Mouse (Mus musculus) midbrain, embryonic 11.5 days (tissue): ENCODE data around the gene Lrfn2. TPM values are rescaled to one million over a fixed set of nuclear protein-coding genes. Genes with fewer than 3 reads are reported as not detected.
A peak's percentile ranks its signal among the peaks of the same experiment; 100 is the strongest.

Experiments used
- ATAC-seq: fragments of 200-750 bp; cut with Nextera tagmentation; 2 replicates; pipeline ENCODE4 v1.8.0; 2017; ENCODE audit warnings: moderate TSS enrichment, moderate library complexity; ENCODE audit not compliant: low FRiP score
- DNase-seq: peaks from one replicate; pipeline ENCODE4 v3.0.0; 2015; ENCODE audit warnings: low spot score; ENCODE audit errors: missing footprints
- H3K27ac ChIP-seq: fragments of 300-500 bp; sonication (generic); 2 replicates; pipeline ENCODE4 v1.5.1; 2014; ENCODE audit warnings: low read depth, low read length
- H3K27me3 ChIP-seq: fragments of 300-500 bp; sonication (generic); 2 replicates; pipeline ENCODE4 v1.6.1; 2014; ENCODE audit warnings: mild to moderate bottlenecking, low read length, moderate library complexity, mixed read lengths; ENCODE audit not compliant: control insufficient read depth, insufficient read depth
- H3K36me3 ChIP-seq: fragments of 300-500 bp; sonication (generic); 2 replicates; pipeline ENCODE4 v1.6.1; 2014; ENCODE audit warnings: mild to moderate bottlenecking, low read length, moderate library complexity, mixed read lengths; ENCODE audit not compliant: control insufficient read depth, insufficient read depth
- H3K4me1 ChIP-seq: fragments of 300-500 bp; sonication (generic); 2 replicates; pipeline ENCODE4 v1.6.1; 2014; ENCODE audit warnings: low read length; ENCODE audit not compliant: control insufficient read depth, insufficient read depth
- H3K4me2 ChIP-seq: fragments of 300-500 bp; sonication (generic); 2 replicates; pipeline ENCODE4 v1.6.1; 2014; ENCODE audit warnings: mild to moderate bottlenecking, moderate library complexity
- H3K4me3 ChIP-seq: fragments of 300-500 bp; sonication (generic); 2 replicates; pipeline ENCODE4 v1.5.1; 2014; ENCODE audit warnings: low read depth, low read length
- H3K9ac ChIP-seq: fragments of 300-500 bp; sonication (generic); 2 replicates; pipeline ENCODE4 v1.6.1; 2014; ENCODE audit warnings: low read length
- H3K9me3 ChIP-seq: fragments of 300-500 bp; sonication (generic); 2 replicates; pipeline ENCODE4 v1.6.1; 2016; ENCODE audit warnings: low read length; ENCODE audit not compliant: control insufficient read depth
- WGBS: fragments of 180-500 bp; shearing (Covaris S2); extraction: QIAGEN DNeasy Blood & Tissue Kit; methylation state at CpG from one replicate; pipeline ENCODE4 v1.1.7; 2014; 5-methylcytosine and 5-hydroxymethylcytosine counted together
- polyA plus RNA-seq: library from polyadenylated mRNA; unstranded; fragments of >200 nt; fragmentation: Nextera tagmentation; extraction: Ambion mirVana; gene quantifications from 2 replicates; pipeline ENCODE4 v1.2.1, GENCODE M21; 2014

Gene Lrfn2
- polyA plus RNA-seq, 1 experiment from 2014 or later, result 0.20 TPM

DNA sequence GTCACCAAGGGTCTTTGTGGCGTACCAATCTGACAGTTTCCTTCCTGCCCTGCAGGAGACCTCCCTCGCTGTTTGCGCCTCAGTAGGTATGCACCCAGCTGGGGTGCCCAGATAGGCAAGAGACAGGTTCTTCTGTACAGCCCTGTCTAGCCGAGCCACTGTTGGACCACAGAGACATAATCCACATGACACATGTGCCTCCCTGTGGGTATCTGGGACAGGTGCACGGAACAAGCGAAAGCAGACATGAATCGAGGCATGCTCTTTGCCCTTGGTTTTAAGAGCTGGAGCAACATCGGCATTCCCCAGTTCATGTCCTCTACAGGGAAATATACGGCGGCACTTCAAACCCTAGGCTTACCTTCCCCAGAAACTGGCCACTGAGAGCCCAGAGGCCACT, 1.2 kb upstream of the Lrfn2 start:
- Histone ChIP-seq H3K4me2 (peak overlapping the region; percentile 75; the same call in 1 of the 2 replicates), H3K4me1 (no peaks in the 10 kb centered on the region), H3K27me3 (peaks cover 15% of the 10 kb centered on the region), H3K27ac (no peak overlapping the region), H3K9me3 (no peaks in the 10 kb centered on the region), H3K4me3 (no peak overlapping the region), H3K36me3 (no peaks in the 10 kb centered on the region), H3K9ac (no peak overlapping the region)
- no peak for DNase-seq
- 66% methylated on average over 10 of the region's 10 CpGs for WGBS
- no peak for ATAC-seq

DNA sequence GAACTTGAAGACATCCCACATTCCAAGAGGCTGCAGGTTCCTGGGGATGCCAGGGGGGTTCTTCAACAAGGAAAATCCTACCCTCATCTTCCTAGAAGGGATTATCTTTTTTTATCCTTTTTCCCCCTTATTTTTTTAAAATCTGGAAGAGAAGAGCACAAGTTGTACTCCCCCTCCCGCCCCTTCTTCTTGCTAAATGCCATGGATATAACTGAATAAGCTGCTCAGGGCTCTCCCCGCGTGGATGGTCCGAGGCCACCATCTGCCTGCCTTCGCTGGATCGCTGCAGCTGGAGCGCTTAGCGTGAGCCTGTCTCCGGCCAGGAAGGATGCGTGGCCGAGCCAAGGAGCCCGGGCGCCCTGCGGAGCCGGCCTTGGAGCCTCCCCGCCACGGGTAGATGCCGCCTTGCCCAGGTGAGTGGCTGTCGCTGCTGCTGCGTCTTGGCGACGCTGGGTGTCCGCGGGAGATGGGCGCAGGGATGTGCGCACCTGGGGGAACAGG, 277 bp downstream of the Lrfn2 start:
- Histone ChIP-seq H3K27ac (no peak overlapping the region), H3K9ac (peak overlapping the region; percentile 78; the same call in 1 of the 2 replicates), H3K4me2 (peak overlapping the region; percentile 75), H3K4me1 (no peaks in the 10 kb centered on the region), H3K9me3 (no peaks in the 10 kb centered on the region), H3K27me3 (peaks cover 15% of the 10 kb centered on the region), H3K36me3 (no peaks in the 10 kb centered on the region), H3K4me3 (peak overlapping the region; percentile 52)
- WGBS, result under 1% methylated on average over 26 of the region's 26 CpGs
- peak; percentile 35; the same call in 1 of the 2 replicates for ATAC-seq
- peak; percentile 91 for DNase-seq

GRCm38 (mm10) chr17:48932916-48933315, 737 bp downstream of the Lrfn2 start:
- H3K27ac ChIP-seq, result no peak overlapping the region
- H3K4me2 ChIP-seq, result peak overlapping the region; percentile 75
- H3K4me1 ChIP-seq, result no peaks in the 10 kb centered on the region
- 6% methylated on average over 9 of the region's 9 CpGs for WGBS
- DNase-seq (no peak), ATAC-seq (no peak)
- H3K9ac ChIP-seq, result no peak overlapping the region; the same call in 1 of the 2 replicates
- H3K9me3 ChIP-seq, result no peaks in the 10 kb centered on the region
- H3K27me3 ChIP-seq, result peaks cover 15% of the 10 kb centered on the region
- H3K36me3 ChIP-seq, result no peaks in the 10 kb centered on the region
- peak overlapping the region; percentile 52 for H3K4me3 ChIP-seq

- WGBS, result 91% methylated on average over 8 of the region's 8 CpGs
- H3K4me2 ChIP-seq, result no peak overlapping the region
- ATAC-seq, result no peak
Observed at GRCm38 (mm10) chr17:48935201-48935600, 3.0 kb downstream of the Lrfn2 start.

DNA sequence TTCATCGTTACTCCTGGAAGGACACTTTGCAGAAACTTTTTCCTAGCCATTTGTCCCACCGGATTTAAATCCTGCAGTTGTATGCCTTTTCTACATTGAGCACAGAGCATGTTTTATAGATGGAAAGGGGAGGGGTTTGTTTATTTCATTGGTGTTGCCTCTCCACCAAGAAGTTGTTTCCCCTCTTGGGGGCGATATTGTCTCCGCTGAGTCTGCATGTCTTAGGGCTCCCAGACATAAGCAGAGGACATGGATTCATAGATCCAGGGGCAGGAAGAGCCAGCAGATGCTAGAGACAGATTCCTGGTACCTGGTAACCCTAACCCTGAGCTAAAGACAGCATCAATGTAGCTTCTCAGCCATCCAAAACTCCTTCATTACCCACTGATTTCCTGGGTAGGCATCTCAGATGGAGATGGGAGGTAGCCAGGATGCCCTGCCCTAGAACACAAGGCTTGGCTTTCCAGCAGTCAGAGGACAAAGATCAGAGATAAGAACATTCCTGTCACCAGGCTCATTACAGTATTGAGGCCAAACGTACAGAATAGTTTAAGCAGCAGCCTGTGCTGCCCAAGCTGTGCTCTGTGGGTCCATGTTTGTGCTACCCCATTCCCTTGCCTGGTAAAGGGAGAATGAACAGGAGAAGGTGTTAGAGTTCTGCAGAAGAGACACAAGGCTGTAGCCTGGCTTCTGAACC, 4.4 kb downstream of the Lrfn2 start:
- H3K9me3 ChIP-seq, result no peaks in the 10 kb centered on the region
- no peak for DNase-seq
- WGBS, result 47% methylated on average over 5 of the region's 5 CpGs
- no peak overlapping the region for H3K27ac ChIP-seq
- no peak overlapping the region for H3K4me3 ChIP-seq
- H3K9ac ChIP-seq, result no peak overlapping the region
- H3K36me3 ChIP-seq, result no peaks in the 10 kb centered on the region
- peaks cover 15% of the 10 kb centered on the region for H3K27me3 ChIP-seq
- no peak for ATAC-seq
- no peak overlapping the region for H3K4me2 ChIP-seq
- H3K4me1 ChIP-seq, result no peaks in the 10 kb centered on the region

More at GRCm38 (mm10) chr17:48935201-48935600, 3.0 kb downstream of the Lrfn2 start:
- H3K27me3 ChIP-seq, result peaks cover 15% of the 10 kb centered on the region
- H3K36me3 ChIP-seq, result no peaks in the 10 kb centered on the region
- no peak overlapping the region for H3K27ac ChIP-seq
- no peak overlapping the region for H3K9ac ChIP-seq
- H3K9me3 ChIP-seq, result no peaks in the 10 kb centered on the region
- no peak overlapping the region for H3K4me3 ChIP-seq
- H3K4me1 ChIP-seq, result no peaks in the 10 kb centered on the region
- no peak for DNase-seq

DNA sequence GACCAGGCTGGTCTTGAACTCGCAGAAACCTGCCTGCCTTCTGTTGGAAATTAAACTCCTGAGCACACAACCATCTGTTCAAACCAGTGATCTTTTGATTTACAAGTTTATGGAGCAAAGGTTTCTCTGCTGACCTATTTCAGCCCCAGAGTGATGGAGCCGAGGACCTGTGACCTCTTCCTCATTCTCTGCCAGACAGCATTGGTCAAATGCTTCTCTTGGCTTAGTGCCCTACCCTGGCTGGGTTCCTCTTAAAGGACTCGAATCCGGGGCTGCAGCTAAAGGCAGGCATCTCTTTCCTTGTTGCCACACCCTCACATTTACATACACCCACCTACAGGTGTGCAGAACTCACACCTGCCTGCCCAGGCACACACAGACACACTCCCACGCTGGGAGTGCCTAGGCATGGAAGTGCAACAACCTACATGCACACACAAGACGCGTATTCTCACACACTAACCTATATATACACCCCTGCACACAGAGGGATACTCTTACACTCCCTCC, 6.6 kb downstream of the Lrfn2 start:
- ATAC-seq, result no peak
- WGBS, result 90% methylated on average over 7 of the region's 7 CpGs

DNA sequence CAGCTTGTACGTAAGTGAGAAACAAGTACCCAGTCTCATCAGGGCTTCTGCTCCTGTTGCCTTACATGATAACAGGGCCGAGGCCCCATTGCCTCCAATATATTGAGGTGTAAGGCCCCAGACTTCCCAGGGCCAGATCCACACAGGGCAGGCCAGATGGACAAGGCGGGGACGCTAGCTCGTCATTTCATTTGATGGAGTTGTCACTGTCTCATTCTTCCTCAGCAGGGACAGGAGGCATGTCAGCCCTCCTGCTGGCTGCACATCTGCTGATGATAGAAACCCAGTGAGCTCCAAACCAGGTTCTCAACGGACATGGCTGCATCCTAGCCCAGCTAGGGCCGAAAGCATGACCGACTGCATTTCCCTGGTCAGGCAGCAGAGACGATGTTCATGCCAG, 14.1 kb downstream of the Lrfn2 start:
- ATAC-seq, result no peak
- WGBS, result 79% methylated on average over 9 of the region's 9 CpGs
- Histone ChIP-seq H3K4me3 (no peak overlapping the region), H3K36me3 (no peaks in the 10 kb centered on the region), H3K27me3 (no peaks in the 10 kb centered on the region), H3K4me1 (no peaks in the 10 kb centered on the region), H3K4me2 (no peak overlapping the region), H3K27ac (no peak overlapping the region), H3K9ac (no peak overlapping the region), H3K9me3 (no peaks in the 10 kb centered on the region)
- DNase-seq, result no peak

More for the DNA sequence above, 6.6 kb downstream of the Lrfn2 start:
- H3K27ac ChIP-seq, result no peak overlapping the region
- H3K36me3 ChIP-seq, result no peaks in the 10 kb centered on the region
- no peaks in the 10 kb centered on the region for H3K9me3 ChIP-seq
- no peaks in the 10 kb centered on the region for H3K4me1 ChIP-seq
- no peak overlapping the region for H3K4me2 ChIP-seq
- H3K9ac ChIP-seq, result no peak overlapping the region
- no peak overlapping the region for H3K4me3 ChIP-seq
- peaks cover 1% of the 10 kb centered on the region for H3K27me3 ChIP-seq
- DNase-seq, result no peak

DNA sequence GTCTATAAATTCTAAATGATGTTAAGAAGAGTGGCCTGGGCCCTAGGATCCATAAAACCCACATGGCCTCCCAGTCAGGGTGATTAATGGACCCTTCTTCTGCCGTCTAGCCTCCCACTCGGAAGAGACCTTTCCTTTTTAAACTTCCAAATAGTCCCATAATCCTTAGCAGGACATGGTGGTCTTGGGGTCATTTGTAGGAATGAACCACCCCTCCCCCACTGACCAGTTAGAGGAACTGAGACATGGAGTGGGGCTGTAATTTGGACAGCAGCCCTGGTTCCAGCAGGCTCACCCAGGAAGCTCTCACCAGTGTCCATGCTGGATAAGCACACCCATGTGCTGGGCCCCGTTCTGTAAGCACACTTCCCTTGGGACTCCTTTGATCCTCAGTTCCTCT, 14.6 kb downstream of the Lrfn2 start:
- Histone ChIP-seq H3K4me1 (no peaks in the 10 kb centered on the region), H3K4me3 (no peak overlapping the region), H3K36me3 (no peaks in the 10 kb centered on the region), H3K27me3 (no peaks in the 10 kb centered on the region), H3K27ac (no peak overlapping the region), H3K4me2 (no peak overlapping the region), H3K9ac (no peak overlapping the region), H3K9me3 (no peaks in the 10 kb centered on the region)
- no peak for DNase-seq
- 75% methylated on average over 3 of the region's 3 CpGs for WGBS
- no peak for ATAC-seq

GRCm38 (mm10) chr17:48951250-48951649, 19.1 kb downstream of the Lrfn2 start:
- Histone ChIP-seq H3K27ac (no peak overlapping the region), H3K9me3 (no peaks in the 10 kb centered on the region), H3K4me2 (no peak overlapping the region), H3K4me1 (no peaks in the 10 kb centered on the region), H3K27me3 (no peaks in the 10 kb centered on the region), H3K4me3 (no peak overlapping the region), H3K9ac (no peak overlapping the region), H3K36me3 (no peaks in the 10 kb centered on the region)
- DNase-seq, result no peak
- WGBS, result 93% methylated on average over 1 of the region's 1 CpGs
- ATAC-seq, result no peak
